Mouse (Mus musculus): Measurements from ENCODE around the gene BC030867.
"Not testable (repeated sequence)": the region's sequence is repeated elsewhere in the genome, so short reads cannot be mapped to it uniquely, and the experiment has no call there.

Gene BC030867

GRCm38 (mm10) chr11:102246273-102246635 lies 2.4 kb upstream of the BC030867 start:
- no peak for ATAC-seq (ENCODE audit: insufficient number of reproducible peaks, low FRiP score, low TSS enrichment)

- ATAC-seq (ENCODE audit: insufficient number of reproducible peaks, low FRiP score, low TSS enrichment) = no peak
Measured at GRCm38 (mm10) chr11:102246871-102247270, 1.8 kb upstream of the BC030867 start.

- no peak for ATAC-seq (ENCODE audit: insufficient number of reproducible peaks, low FRiP score, low TSS enrichment)
Measured at GRCm38 (mm10) chr11:102249351-102250090, 839 bp downstream of the BC030867 start.

GRCm38 (mm10) chr11:102257514-102257913 lies 8.8 kb downstream of the BC030867 start:
- ATAC-seq (ENCODE audit: insufficient number of reproducible peaks, low FRiP score, low TSS enrichment) = no peak

- no peak for ATAC-seq (ENCODE audit: insufficient number of reproducible peaks, low FRiP score, low TSS enrichment)
Measured at GRCm38 (mm10) chr11:102258095-102258494, 9.4 kb downstream of the BC030867 start.

GRCm38 (mm10) chr11:102258521-102258920 lies 9.8 kb downstream of the BC030867 start:
- no peak for ATAC-seq (ENCODE audit: insufficient number of reproducible peaks, low FRiP score, low TSS enrichment)

- no peak for ATAC-seq (ENCODE audit: insufficient number of reproducible peaks, low FRiP score, low TSS enrichment)
Measured at GRCm38 (mm10) chr11:102263211-102263610, 14.5 kb downstream of the BC030867 start.

- peak; percentile 40; the same call in 1 of the 2 replicates for ATAC-seq (ENCODE audit: insufficient number of reproducible peaks, low FRiP score, low TSS enrichment)
Measured at GRCm38 (mm10) chr11:102265816-102266215, 17.1 kb downstream of the BC030867 start.

GRCm38 (mm10) chr11:102266631-102267355 lies 18.1 kb downstream of the BC030867 start:
- ATAC-seq (ENCODE audit: insufficient number of reproducible peaks, low FRiP score, low TSS enrichment) = no peak

GRCm38 (mm10) chr11:102267480-102267879 lies 18.8 kb downstream of the BC030867 start:
- ATAC-seq (ENCODE audit: insufficient number of reproducible peaks, low FRiP score, low TSS enrichment) = peak; percentile 56; the same call in 1 of the 2 replicates

- no peak for ATAC-seq (ENCODE audit: insufficient number of reproducible peaks, low FRiP score, low TSS enrichment)
Measured at GRCm38 (mm10) chr11:102268520-102269244, 20.0 kb downstream of the BC030867 start, which contains the start of gene Asb16. Asb16 (plus strand) TSS chr11:102268743.

- ATAC-seq (ENCODE audit: insufficient number of reproducible peaks, low FRiP score, low TSS enrichment) = no peak; the same call in 1 of the 2 replicates
Measured at GRCm38 (mm10) chr11:102276411-102276915, 27.8 kb downstream of the BC030867 start.

- no peak for ATAC-seq (ENCODE audit: insufficient number of reproducible peaks, low FRiP score, low TSS enrichment)
Measured at GRCm38 (mm10) chr11:102277754-102278153, 29.1 kb downstream of the BC030867 start.

- ATAC-seq (ENCODE audit: insufficient number of reproducible peaks, low FRiP score, low TSS enrichment) = no peak
Measured at GRCm38 (mm10) chr11:102279595-102279994, 30.9 kb downstream of the BC030867 start.

- not testable (repeated sequence) for ATAC-seq (ENCODE audit: insufficient number of reproducible peaks, low FRiP score, low TSS enrichment)
Measured at GRCm38 (mm10) chr11:102280267-102280666, 31.6 kb downstream of the BC030867 start.

GRCm38 (mm10) chr11:102283922-102284321 lies 35.2 kb downstream of the BC030867 start:
- no peak for ATAC-seq (ENCODE audit: insufficient number of reproducible peaks, low FRiP score, low TSS enrichment)

- peak; percentile 74; the same call in 1 of the 2 replicates for ATAC-seq (ENCODE audit: insufficient number of reproducible peaks, low FRiP score, low TSS enrichment)
Measured at GRCm38 (mm10) chr11:102284501-102285094, 35.9 kb downstream of the BC030867 start, which contains the start of gene Tmub2. Tmub2 (plus strand) TSS chr11:102284931.

- ATAC-seq (ENCODE audit: insufficient number of reproducible peaks, low FRiP score, low TSS enrichment) = peak; percentile 59; the same call in 1 of the 2 replicates
Measured at GRCm38 (mm10) chr11:102285095-102285834, 36.6 kb downstream of the BC030867 start.

- ATAC-seq (ENCODE audit: insufficient number of reproducible peaks, low FRiP score, low TSS enrichment) = no peak
Measured at GRCm38 (mm10) chr11:102287485-102287884, 38.8 kb downstream of the BC030867 start.
